Mouse (Mus musculus) midbrain, postnatal 0 days (tissue): ENCODE data around the gene Ost4. TPM values are rescaled to one million over a fixed set of nuclear protein-coding genes. Genes with fewer than 3 reads are reported as not detected.

Source experiments
- ATAC-seq: fragments of 200-750 bp; cut with Nextera tagmentation; 2 replicates; pipeline ENCODE4 v1.8.0; 2017; ENCODE audit warnings: moderate number of reproducible peaks, mild to moderate bottlenecking, moderate TSS enrichment, moderate library complexity; ENCODE audit not compliant: low FRiP score
- DNase-seq: peaks from one replicate; pipeline ENCODE4 v3.0.0-alpha.2; 2015; ENCODE audit warnings: low spot score
- H3K27ac ChIP-seq: fragments of 300-500 bp; sonication (generic); 2 replicates; pipeline ENCODE4 v1.5.1; 2014; ENCODE audit warnings: low read depth, mild to moderate bottlenecking, low read length, mixed read lengths
- H3K27me3 ChIP-seq: fragments of 300-500 bp; sonication (generic); 2 replicates; pipeline ENCODE4 v1.6.1; 2014; ENCODE audit warnings: low read length, control low read depth, mixed read lengths; ENCODE audit not compliant: insufficient read depth
- H3K36me3 ChIP-seq: fragments of 300-500 bp; sonication (generic); 2 replicates; pipeline ENCODE4 v1.6.1; 2014; ENCODE audit warnings: low read length, control low read depth, mixed read lengths; ENCODE audit not compliant: insufficient read depth
- H3K4me1 ChIP-seq: fragments of 300-500 bp; sonication (generic); 2 replicates; pipeline ENCODE4 v1.6.1; 2014; ENCODE audit warnings: mild to moderate bottlenecking, control low read depth, antibody characterized with exemption, low read length, mixed read lengths; ENCODE audit not compliant: insufficient read depth
- H3K4me2 ChIP-seq: fragments of 300-500 bp; sonication (generic); 2 replicates; pipeline ENCODE4 v1.6.1; 2014; ENCODE audit warnings: low read depth, mild to moderate bottlenecking, low read length, mixed read lengths; ENCODE audit not compliant: poor library complexity, severe bottlenecking
- H3K4me3 ChIP-seq: fragments of 300-500 bp; sonication (generic); 2 replicates; pipeline ENCODE4 v1.5.1; 2014; ENCODE audit warnings: low read depth, mild to moderate bottlenecking, low read length, moderate library complexity
- H3K9ac ChIP-seq: fragments of 300-500 bp; sonication (generic); replicated peaks from 2 replicates; pipeline ENCODE4 v1.6.1; 2014; ENCODE audit warnings: mild to moderate bottlenecking, low read length, moderate library complexity, mixed read lengths; ENCODE audit not compliant: poor library complexity, severe bottlenecking
- H3K9me3 ChIP-seq: fragments of 300-500 bp; sonication (generic); 2 replicates; pipeline ENCODE4 v1.6.1; 2016; ENCODE audit warnings: low read length, control low read depth
- CTCF ChIP-seq: IDR thresholded peaks from 2 replicates; pipeline ENCODE4 v1.5.1; 2016; ENCODE audit warnings: antibody characterized with exemption, mild to moderate bottlenecking
- WGBS: fragments of 180-500 bp; shearing (Covaris S2); extraction: QIAGEN DNeasy Blood & Tissue Kit; methylation state at CpG from one replicate; pipeline ENCODE4 v1.1.7; 2014; 5-methylcytosine and 5-hydroxymethylcytosine counted together
- polyA plus RNA-seq: library from polyadenylated mRNA; unstranded; fragments of >200 nt; fragmentation: Nextera tagmentation; extraction: Ambion mirVana; gene quantifications from 2 replicates; pipeline ENCODE4 v1.2.1, GENCODE M21; 2015
- total RNA-seq: library from RNA; depleted of rRNA; stranded (reverse); fragments of >200 nt; gene quantifications from 2 replicates; pipeline ENCODE4 v1.2.3, GENCODE M21; 2014

Gene Ost4
- total and polyA plus RNA-seq, 2 experiments from 2014 or later: 123 to 175 TPM

DNA sequence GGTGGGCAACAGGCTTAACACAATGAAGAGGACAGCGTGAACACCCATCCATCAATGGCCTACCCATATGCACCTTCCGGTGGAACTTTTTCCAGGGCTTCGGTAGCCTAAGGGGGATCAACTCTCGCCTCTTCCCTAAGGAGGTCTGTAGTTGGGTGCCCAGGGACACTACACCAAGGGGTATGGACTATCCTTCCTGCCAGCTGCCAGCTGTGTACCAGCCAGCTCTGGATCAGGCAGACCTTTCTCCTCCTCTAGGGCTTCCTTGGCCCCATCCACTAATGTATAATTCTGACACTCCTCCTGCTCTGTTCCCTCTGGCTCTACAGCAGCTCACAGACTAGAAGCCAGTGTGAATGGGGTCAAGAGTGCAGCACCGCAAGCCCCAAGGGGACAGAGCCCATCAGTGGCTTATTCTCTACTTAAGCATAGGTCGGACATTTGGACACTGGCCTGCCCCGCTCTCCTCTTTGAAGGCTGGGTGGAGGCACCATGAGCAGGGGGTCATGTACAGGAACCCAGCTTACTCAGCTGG, 6.6 kb upstream of the Ost4 start:
- ATAC-seq (no peak), DNase-seq (no peak)
- TF ChIP-seq CTCF: no peak
- no peaks in the 10 kb centered on the region for H3K9me3 ChIP-seq
- no peak overlapping the region; the same call in 1 of the 2 replicates for H3K4me3 ChIP-seq
- H3K4me1 ChIP-seq: peaks cover 3% of the 10 kb centered on the region; the same call in 1 of the 2 replicates
- no peak overlapping the region for H3K9ac ChIP-seq
- H3K36me3 ChIP-seq: no peaks in the 10 kb centered on the region
- peak overlapping the region; percentile 18; the same call in 1 of the 2 replicates for H3K4me2 ChIP-seq
- H3K27me3 ChIP-seq: no peaks in the 10 kb centered on the region
- 80% methylated on average over 7 of the region's 7 CpGs for WGBS
- no peak overlapping the region for H3K27ac ChIP-seq

DNA sequence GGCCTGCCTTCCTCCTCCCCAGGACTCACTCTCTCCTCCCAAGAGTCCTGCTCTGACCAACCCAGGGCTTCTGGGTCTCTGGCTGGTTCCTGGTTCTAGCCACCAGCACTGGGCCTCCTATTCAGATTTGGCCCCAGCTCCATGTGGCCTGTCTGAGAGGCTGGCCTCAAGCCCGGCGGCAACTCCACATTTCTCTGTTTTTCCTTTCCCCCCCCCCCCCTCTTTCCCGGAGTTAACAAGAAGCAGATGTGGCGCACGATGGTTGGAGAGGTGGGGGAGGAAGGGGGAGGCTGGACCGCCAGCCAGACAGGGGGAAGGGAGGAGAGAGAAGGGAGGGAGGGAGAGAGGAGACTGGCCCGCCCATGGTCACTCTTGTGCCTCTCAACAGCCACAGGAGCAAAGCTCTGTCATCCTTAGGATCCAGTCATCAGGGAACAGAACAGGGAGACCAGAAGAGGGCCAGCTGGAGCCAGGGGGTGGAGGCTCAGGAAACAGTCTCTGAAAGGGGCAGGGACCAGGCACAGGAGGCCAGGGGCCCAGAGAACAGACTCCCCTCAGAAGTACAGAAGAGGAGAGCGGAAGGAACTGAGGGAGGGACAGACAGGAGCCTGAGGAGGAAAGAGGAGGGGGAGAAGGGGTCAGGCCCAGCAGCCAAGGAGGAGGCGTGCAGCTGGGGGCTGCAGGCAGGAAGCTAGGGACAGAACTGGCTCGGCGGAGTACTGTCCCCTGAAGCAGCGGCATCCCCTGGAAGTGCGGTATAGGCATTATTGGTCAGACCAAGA, 5.7 kb upstream of the Ost4 start, which contains the start of gene Emilin1:
TSS of gene Emilin1 (plus strand) at position 343 of the 782 bp plus-strand sequence.
- DNase-seq: peak; percentile 41
- Histone ChIP-seq H3K4me2 (peak within 1 kb of the TSS; percentile 18; the same call in 1 of the 2 replicates), H3K27ac (0 out of 2 replicates have a peak within 1 kb of the TSS, but pooled peaks have one; percentile 6), H3K9me3 (no peaks in the 10 kb centered on the region), H3K4me1 (peaks cover 5% of the 10 kb centered on the region), H3K36me3 (no peaks in the 10 kb centered on the region), H3K9ac (no peak within 1 kb of the TSS), H3K27me3 (no peaks in the 10 kb centered on the region), H3K4me3 (no peak within 1 kb of the TSS; the same call in 1 of the 2 replicates)
- no peak for TF ChIP-seq CTCF
- 28% methylated on average over 13 of the region's 13 CpGs for WGBS
- no peak for ATAC-seq

DNA sequence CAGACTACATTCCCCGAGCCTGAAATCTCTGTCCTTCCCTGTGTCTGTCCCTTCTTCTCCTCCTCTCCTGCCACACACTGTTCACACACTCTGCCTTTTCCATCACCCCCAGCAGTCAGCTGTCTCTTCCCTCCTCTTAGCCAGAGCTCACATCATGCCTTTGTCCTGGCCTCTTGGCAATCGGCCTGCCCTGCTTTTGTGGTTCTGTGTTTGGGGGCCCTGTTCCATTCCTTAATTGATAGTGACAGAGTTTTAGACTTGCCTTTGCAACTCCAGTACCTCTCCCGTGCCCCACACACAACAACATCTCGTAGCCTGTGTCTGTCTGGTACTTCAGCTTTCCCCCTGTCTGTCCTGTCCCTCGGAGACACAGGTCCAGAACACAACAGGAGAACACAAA, 4.6 kb upstream of the Ost4 start:
- no peak overlapping the region for H3K27ac ChIP-seq
- no peak overlapping the region for H3K9ac ChIP-seq
- no peak overlapping the region for H3K4me2 ChIP-seq
- H3K36me3 ChIP-seq: no peaks in the 10 kb centered on the region
- H3K4me1 ChIP-seq: peaks cover 8% of the 10 kb centered on the region
- DNase-seq (no peak), ATAC-seq (no peak)
- H3K4me3 ChIP-seq: no peak overlapping the region
- no peaks in the 10 kb centered on the region for H3K27me3 ChIP-seq
- no peaks in the 10 kb centered on the region for H3K9me3 ChIP-seq
- WGBS: 52% methylated on average over 5 of the region's 5 CpGs
- TF ChIP-seq CTCF: no peak

DNA sequence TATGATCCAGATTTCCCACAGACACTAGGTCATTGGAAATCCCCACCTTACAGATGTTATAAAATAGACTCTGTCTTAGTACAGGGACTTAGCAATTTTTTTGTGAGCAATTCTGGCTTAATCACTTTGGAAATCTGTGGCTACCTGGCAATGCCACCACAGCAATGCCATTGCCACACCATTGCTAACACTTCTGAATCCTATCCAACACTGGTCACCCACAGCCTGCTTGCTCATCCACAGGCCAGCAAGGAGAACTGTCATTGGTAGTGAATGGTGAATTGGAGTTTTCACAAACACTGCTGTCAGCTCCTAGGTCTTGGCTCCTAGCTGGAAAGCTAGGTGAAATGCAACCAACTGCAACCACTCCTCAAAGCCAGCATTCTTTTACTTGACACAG, 2.9 kb upstream of the Ost4 start:
- peaks cover 7% of the 10 kb centered on the region for H3K36me3 ChIP-seq
- H3K27me3 ChIP-seq: no peaks in the 10 kb centered on the region
- DNase-seq: no peak
- H3K4me2 ChIP-seq: no peak overlapping the region
- no peak overlapping the region for H3K4me3 ChIP-seq
- no peaks in the 10 kb centered on the region for H3K9me3 ChIP-seq
- no peak for TF ChIP-seq CTCF
- no peak overlapping the region for H3K27ac ChIP-seq
- peaks cover 9% of the 10 kb centered on the region for H3K4me1 ChIP-seq
- no peak overlapping the region for H3K9ac ChIP-seq
- ATAC-seq: no peak

DNA sequence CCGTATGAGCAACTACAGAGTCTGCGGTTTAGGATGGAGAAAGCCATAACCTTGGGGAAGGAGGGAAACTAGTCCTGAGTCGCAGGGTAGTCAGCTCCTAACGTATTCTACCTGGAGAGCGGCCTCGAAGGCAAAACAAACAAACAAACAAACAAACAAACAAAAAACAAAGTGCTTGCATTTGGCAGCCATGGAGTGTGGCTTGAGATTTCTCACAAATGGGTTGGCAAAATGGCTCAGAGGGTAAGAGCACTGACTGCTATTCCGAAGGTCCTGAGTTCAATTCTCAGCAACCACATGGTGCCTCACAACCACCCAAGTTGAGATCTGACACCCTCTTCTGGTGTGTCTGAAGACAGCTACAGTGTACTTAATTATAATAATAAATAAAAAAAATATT, 2.3 kb upstream of the Ost4 start:
- no peak for TF ChIP-seq CTCF
- ATAC-seq: no peak
- H3K27me3 ChIP-seq: no peaks in the 10 kb centered on the region
- WGBS: 81% methylated on average over 7 of the region's 7 CpGs
- DNase-seq: no peak
- H3K36me3 ChIP-seq: peaks cover 13% of the 10 kb centered on the region
- no peaks in the 10 kb centered on the region for H3K9me3 ChIP-seq
- H3K4me2 ChIP-seq: no peak overlapping the region
- no peak overlapping the region for H3K27ac ChIP-seq
- H3K9ac ChIP-seq: no peak overlapping the region
- H3K4me1 ChIP-seq: peaks cover 8% of the 10 kb centered on the region; the same call in 1 of the 2 replicates
- no peak overlapping the region for H3K4me3 ChIP-seq

DNA sequence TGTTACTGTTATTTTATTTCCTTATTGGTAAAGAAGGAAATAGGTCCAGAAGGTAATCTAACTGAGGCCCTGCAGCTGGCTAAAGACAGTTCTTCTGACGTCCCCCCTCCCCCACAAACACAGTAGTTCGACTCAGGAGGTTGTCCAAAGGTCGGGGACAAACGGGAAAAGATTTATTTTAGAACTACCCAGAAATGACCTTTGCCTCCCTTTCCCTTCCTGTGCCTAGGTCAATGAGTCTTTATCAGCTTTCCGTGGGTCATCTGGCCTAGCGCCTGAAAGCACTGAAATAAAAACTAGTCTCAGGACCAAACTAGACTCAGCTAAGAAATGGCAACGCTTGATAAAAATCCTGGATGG, 1.7 kb upstream of the Ost4 start:
- no peaks in the 10 kb centered on the region for H3K27me3 ChIP-seq
- H3K4me1 ChIP-seq: peaks cover 8% of the 10 kb centered on the region; the same call in 1 of the 2 replicates
- H3K4me2 ChIP-seq: no peak overlapping the region
- ATAC-seq (no peak), DNase-seq (no peak)
- H3K4me3 ChIP-seq: no peak overlapping the region
- no peak overlapping the region for H3K9ac ChIP-seq
- H3K27ac ChIP-seq: no peak overlapping the region
- TF ChIP-seq CTCF: no peak
- WGBS: 62% methylated on average over 7 of the region's 7 CpGs
- no peaks in the 10 kb centered on the region for H3K9me3 ChIP-seq
- H3K36me3 ChIP-seq: peaks cover 19% of the 10 kb centered on the region
